16 mouse cellular contexts compared by ENCODE assay signal in the genomic region with DNA sequence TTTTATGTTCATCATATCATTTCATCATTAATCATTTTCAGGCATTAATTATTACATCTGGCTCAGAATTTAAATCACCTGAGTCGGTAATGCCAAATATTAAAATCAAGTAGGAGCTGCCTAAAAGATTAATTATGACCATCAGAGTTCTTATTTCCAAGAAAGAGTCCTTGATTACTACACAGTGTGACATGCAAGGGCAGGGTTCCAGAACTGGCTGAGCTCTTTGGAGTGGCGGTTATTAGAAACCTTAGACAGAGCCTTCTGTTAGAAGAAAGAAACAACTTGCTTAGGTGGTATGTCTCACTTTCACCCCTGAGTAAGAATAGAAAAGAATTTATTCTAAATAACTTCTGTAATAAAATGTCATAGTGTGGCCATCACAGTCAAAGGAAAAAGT. TPM values are rescaled to one million over a fixed set of nuclear protein-coding genes. Genes with fewer than 3 reads are reported as not detected.
"Had no signal": no experiment of that assay in that cellular context is flagged by ENCODE, and none has a peak within 500 bp of the region (broad histone marks: within the 10 kb centered on the region; RNA-seq: fewer than 3 reads in every experiment).

No protein-coding gene starts in this region.

- DNase-seq: cerebellum, postnatal 36 days; embryo, embryonic 11 days; forebrain, postnatal 0 days; gastrocnemius, adult 2 months; gastrocnemius, postnatal 10 days; gastrocnemius, postnatal 14 days; gastrocnemius, postnatal 25 days; gastrocnemius, postnatal 36 days; heart, adult 11 months; heart, adult 18-20 months; heart, adult 2 months had no signal

- ATAC-seq: forebrain, embryonic 13.5 days; forebrain, embryonic 14.5 days; forebrain, embryonic 15.5 days; forebrain, embryonic 16.5 days; forebrain, postnatal 0 days had no signal

RNA-seq across cellular contexts. Expression of gene Rarres1, which starts 48.0 kb away (rescaled TPM):
- total RNA-seq: common myeloid progenitor, adult 5-6 weeks had no signal
